Mouse (Mus musculus): Measurements from ENCODE around the gene Lrwd1. TPM values are rescaled to one million over a fixed set of nuclear protein-coding genes. Genes with fewer than 3 reads are reported as not detected.
A peak's percentile ranks its signal among the peaks of the same experiment; 100 is the strongest.

The Lrwd1 gene
- total and polyA plus RNA-seq, 3 experiments = 16.6 to 92.6 (median 43.3) TPM

GRCm38 (mm10) chr5:136173606-136174463, 38.0 kb upstream of the Lrwd1 start:
- Histone ChIP-seq H3K4me3 (ENCODE audit: low read depth, low read length) (peak overlapping the region; percentile 20; the same call in 1 of the 2 replicates), H3K36me3 (replicated peaks) (peaks cover 34% of the 10 kb centered on the region), H3K4me1 (ENCODE audit: insufficient read depth, low read depth, low read length) (peaks cover 57% of the 10 kb centered on the region), H3K27me3 (ENCODE audit: insufficient read depth, low read length) (no peaks in the 10 kb centered on the region), H3K9me3 (replicated peaks) (no peaks in the 10 kb centered on the region)
- DNase-seq (ENCODE audit: low spot score) = no peak
- no peak for ATAC-seq (ENCODE audit: extremely low read depth, insufficient number of reproducible peaks, low FRiP score, poor library complexity, severe bottlenecking)
- TF ChIP-seq GATA2 (IDR thresholded peaks at IDR 0.05; ENCODE audit: borderline replicate concordance, low read depth, low read length) = no peak
- TF ChIP-seq POLR2AphosphoS5 (IDR thresholded peaks at IDR 0.05; ENCODE audit: insufficient replicate concordance, low read depth, low read length) = no peak
- TF ChIP-seq CTCF (IDR thresholded peaks at IDR 0.05; ENCODE audit: low read depth, low read length) = no peak
- TF ChIP-seq GATA1 (IDR thresholded peaks at IDR 0.05; ENCODE audit: borderline replicate concordance, low read length) = no peak
- no peak for TF ChIP-seq TAL1 (conservative IDR thresholded peaks at IDR 0.05; ENCODE audit: low read depth, low read length)

- Histone ChIP-seq H3K4me1 (ENCODE audit: insufficient read depth, low read depth, low read length) (peaks cover 57% of the 10 kb centered on the region), H3K36me3 (replicated peaks) (peaks cover 34% of the 10 kb centered on the region), H3K4me3 (ENCODE audit: low read depth, low read length) (no peak overlapping the region), H3K27me3 (ENCODE audit: insufficient read depth, low read length) (no peaks in the 10 kb centered on the region), H3K9me3 (replicated peaks) (peaks cover 5% of the 10 kb centered on the region)
- TF ChIP-seq CTCF (IDR thresholded peaks at IDR 0.05; ENCODE audit: low read depth, low read length) (no peak), GATA2 (IDR thresholded peaks at IDR 0.05; ENCODE audit: borderline replicate concordance, low read depth, low read length) (no peak), GATA1 (IDR thresholded peaks at IDR 0.05; ENCODE audit: borderline replicate concordance, low read length) (no peak), TAL1 (conservative IDR thresholded peaks at IDR 0.05; ENCODE audit: low read depth, low read length) (no peak), POLR2AphosphoS5 (IDR thresholded peaks at IDR 0.05; ENCODE audit: insufficient replicate concordance, low read depth, low read length) (no peak)
- ATAC-seq (ENCODE audit: extremely low read depth, insufficient number of reproducible peaks, low FRiP score, poor library complexity, severe bottlenecking) (no peak), DNase-seq (ENCODE audit: low spot score) (no peak)
Measured at GRCm38 (mm10) chr5:136172939-136173338, 37.1 kb upstream of the Lrwd1 start.

GRCm38 (mm10) chr5:136171363-136172341, 35.8 kb upstream of the Lrwd1 start:
- peaks cover 7% of the 10 kb centered on the region for H3K9me3 ChIP-seq (replicated peaks)
- peak overlapping the region; percentile 82; the same call in 1 of the 2 replicates for H3K4me3 ChIP-seq (ENCODE audit: low read depth, low read length)
- H3K4me1 ChIP-seq (ENCODE audit: insufficient read depth, low read depth, low read length) = peaks cover 56% of the 10 kb centered on the region
- no peaks in the 10 kb centered on the region for H3K27me3 ChIP-seq (ENCODE audit: insufficient read depth, low read length)
- TF ChIP-seq CTCF (IDR thresholded peaks at IDR 0.05; ENCODE audit: low read depth, low read length) (no peak), TAL1 (conservative IDR thresholded peaks at IDR 0.05; ENCODE audit: low read depth, low read length) (no peak), GATA2 (IDR thresholded peaks at IDR 0.05; ENCODE audit: borderline replicate concordance, low read depth, low read length) (no peak), POLR2AphosphoS5 (IDR thresholded peaks at IDR 0.05; ENCODE audit: insufficient replicate concordance, low read depth, low read length) (no peak), GATA1 (IDR thresholded peaks at IDR 0.05; ENCODE audit: borderline replicate concordance, low read length) (no peak)
- peaks cover 35% of the 10 kb centered on the region for H3K36me3 ChIP-seq (replicated peaks)
- ATAC-seq (ENCODE audit: extremely low read depth, insufficient number of reproducible peaks, low FRiP score, poor library complexity, severe bottlenecking) (peak; percentile 28; the same call in 1 of the 2 replicates), DNase-seq (ENCODE audit: low spot score) (no peak)

- peak; percentile 46 for ATAC-seq (ENCODE audit: extremely low read depth, insufficient number of reproducible peaks, low FRiP score, poor library complexity, severe bottlenecking)
- no peaks in the 10 kb centered on the region for H3K27me3 ChIP-seq (ENCODE audit: insufficient read depth, low read length)
- peak; percentile 85 for DNase-seq (ENCODE audit: low spot score)
- H3K36me3 ChIP-seq (replicated peaks) = peaks cover 44% of the 10 kb centered on the region
- H3K9me3 ChIP-seq (replicated peaks) = peaks cover 7% of the 10 kb centered on the region
- peaks cover 63% of the 10 kb centered on the region for H3K4me1 ChIP-seq (ENCODE audit: insufficient read depth, low read depth, low read length)
- TF ChIP-seq TAL1 (conservative IDR thresholded peaks at IDR 0.05; ENCODE audit: low read depth, low read length) (no peak), CTCF (IDR thresholded peaks at IDR 0.05; ENCODE audit: low read depth, low read length) (no peak), POLR2AphosphoS5 (IDR thresholded peaks at IDR 0.05; ENCODE audit: insufficient replicate concordance, low read depth, low read length) (no peak), GATA2 (IDR thresholded peaks at IDR 0.05; ENCODE audit: borderline replicate concordance, low read depth, low read length) (no peak), GATA1 (IDR thresholded peaks at IDR 0.05; ENCODE audit: borderline replicate concordance, low read length) (no peak)
- H3K4me3 ChIP-seq (ENCODE audit: low read depth, low read length) = peak within 1 kb of the TSS; percentile 82
Measured at GRCm38 (mm10) chr5:136170512-136171362, 34.9 kb upstream of the Lrwd1 start, which contains the start of gene Orai2. Gene Orai2 (minus strand): TSS chr5:136170713.
